Mouse (Mus musculus) kidney, postnatal 14 days (tissue): ENCODE results near the gene Ercc4.

Experiments
- DNase-seq: peaks from one replicate; pipeline ENCODE4 v3.0.0; 2022; ENCODE audit warnings: mixed read lengths

The Ercc4 gene

GRCm38 (mm10) chr16:13149950-13150349 is 40.5 kb downstream of the Ercc4 start:
- DNase-seq: no peak

GRCm38 (mm10) chr16:13150790-13151189 is 41.3 kb downstream of the Ercc4 start:
- no peak for DNase-seq

DNA sequence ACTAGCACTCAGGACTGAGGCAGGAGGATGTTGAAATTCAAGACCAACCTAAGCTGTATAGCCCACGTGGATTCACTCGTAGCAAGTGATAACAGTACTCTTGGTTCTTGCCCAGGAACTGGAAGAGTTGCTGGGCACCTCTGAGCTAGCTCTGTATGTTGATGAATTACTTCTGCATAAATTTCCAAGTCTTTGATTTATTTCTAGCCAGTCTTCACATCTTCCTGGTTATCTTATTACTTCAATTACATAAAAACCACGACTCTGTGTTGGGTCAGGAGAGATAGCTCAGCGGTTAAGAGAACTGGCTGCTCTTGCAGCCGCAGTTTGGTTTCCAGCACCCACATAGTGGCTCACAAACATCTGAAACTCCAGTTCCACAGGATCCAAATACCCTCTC is 43.0 kb downstream of the Ercc4 start:
- DNase-seq: no peak

- no peak for DNase-seq
Observed at GRCm38 (mm10) chr16:13153215-13153614, 43.7 kb downstream of the Ercc4 start.

DNA sequence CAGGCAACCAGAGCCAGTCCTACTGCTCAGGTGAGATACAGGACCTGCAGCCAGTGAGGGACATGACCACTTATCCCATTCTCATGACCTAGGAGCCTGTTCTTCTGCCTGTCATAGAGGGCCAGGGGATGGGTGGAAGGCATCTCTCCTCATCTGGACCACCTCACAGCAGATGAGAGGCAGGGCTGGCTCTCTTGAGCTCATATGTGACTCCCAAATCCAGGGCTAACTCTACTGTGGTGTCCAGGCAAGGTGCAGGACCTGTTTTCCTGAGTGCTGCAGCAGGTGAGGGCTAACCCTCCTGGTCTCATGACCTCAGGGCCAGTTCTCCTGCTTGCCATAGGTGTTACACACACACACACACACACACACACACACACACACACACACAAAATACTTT is 44.9 kb downstream of the Ercc4 start:
- DNase-seq: no peak

GRCm38 (mm10) chr16:13157314-13157713 is 47.8 kb downstream of the Ercc4 start:
- no peak for DNase-seq

GRCm38 (mm10) chr16:13158153-13158670 is 48.7 kb downstream of the Ercc4 start:
- no peak for DNase-seq

GRCm38 (mm10) chr16:13158906-13159889 is 49.7 kb downstream of the Ercc4 start:
- peak; percentile 67 for DNase-seq

- DNase-seq: peak; percentile 93
Observed at GRCm38 (mm10) chr16:13159927-13160644, 50.6 kb downstream of the Ercc4 start.

DNA sequence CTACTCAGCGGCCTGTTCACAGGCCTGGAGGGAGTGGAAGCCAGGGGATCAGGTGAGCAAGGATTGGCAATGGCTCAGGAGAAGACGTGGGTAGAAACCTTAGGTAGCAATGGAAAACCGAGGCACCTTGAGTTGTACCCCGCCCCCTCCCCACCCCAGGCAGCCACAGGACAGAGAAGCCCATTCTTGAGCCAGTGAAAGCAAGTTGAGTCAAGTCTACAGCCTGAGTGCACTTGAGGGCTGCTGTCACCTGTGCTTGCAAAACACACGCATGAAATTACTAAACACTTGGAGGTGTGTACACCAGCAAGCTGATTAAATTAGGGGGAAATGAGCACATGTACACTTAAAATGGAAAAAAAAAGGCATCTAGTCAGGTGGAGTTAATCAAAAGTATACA is 52.0 kb downstream of the Ercc4 start:
- no peak for DNase-seq

- no peak for DNase-seq
Observed at GRCm38 (mm10) chr16:13167731-13168130, 58.2 kb downstream of the Ercc4 start.

DNA sequence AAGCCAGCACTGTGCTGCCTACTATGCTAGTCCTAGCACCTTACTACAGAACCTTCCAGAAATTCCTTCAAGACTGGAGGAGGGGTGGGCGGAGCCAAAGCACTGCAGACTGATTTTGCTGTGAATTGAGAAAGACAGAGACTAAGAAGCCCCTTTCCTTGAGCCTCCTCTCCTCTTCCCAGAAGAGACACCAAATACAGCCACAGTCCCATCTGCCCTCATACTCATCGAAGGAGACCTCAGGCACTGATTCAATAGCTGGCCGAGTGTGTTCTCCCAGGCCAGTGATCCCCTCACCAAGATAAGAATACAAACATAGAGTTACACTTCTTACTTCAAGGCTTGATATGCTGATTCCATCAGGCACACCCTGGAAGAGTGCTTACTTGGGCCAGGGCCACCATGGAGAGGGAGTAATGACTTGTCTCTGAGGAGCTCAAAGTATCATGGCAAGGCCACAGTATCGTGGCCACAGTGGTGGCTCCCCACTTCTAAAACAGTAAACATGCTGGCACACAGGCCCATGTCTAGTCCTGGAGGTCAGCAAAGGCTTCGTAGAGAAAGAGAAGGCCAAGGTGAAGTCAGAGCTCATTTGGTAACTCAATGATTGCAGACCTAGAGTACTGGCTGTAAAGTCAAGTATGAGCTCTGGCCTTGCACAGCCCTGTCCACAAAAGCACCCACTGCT is 63.7 kb downstream of the Ercc4 start:
- DNase-seq: no peak

GRCm38 (mm10) chr16:13182526-13182925 is 73.0 kb downstream of the Ercc4 start:
- DNase-seq: no peak

- DNase-seq: no peak
Observed at GRCm38 (mm10) chr16:13183182-13183742, 73.8 kb downstream of the Ercc4 start.

GRCm38 (mm10) chr16:13184381-13184780 is 74.9 kb downstream of the Ercc4 start:
- no peak for DNase-seq

GRCm38 (mm10) chr16:13189430-13190107 is 80.1 kb downstream of the Ercc4 start:
- peak; percentile 57 for DNase-seq

- peak; percentile 44 for DNase-seq
Observed at GRCm38 (mm10) chr16:13190471-13190870, 81.0 kb downstream of the Ercc4 start.

DNA sequence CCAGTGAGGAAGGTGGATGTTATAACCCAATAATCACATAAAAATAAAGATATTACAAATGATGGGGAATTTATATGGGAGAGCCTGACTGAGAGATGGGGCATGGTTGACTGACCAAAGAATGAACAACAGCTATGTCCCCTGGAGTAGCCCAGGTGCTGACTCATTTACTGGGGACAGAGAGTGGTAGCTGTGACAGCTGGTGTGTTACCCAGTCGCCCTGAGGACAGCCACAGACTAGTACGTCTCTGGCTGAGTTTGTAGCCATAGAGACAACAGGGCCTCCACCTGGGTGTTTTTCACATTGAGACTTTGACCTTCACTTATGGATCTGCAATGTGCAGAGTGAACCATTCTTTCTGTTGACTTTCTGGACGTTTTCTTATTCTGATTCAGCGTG is 81.7 kb downstream of the Ercc4 start:
- peak; percentile 6 for DNase-seq

- no peak for DNase-seq
Observed at GRCm38 (mm10) chr16:13193663-13194071, 84.2 kb downstream of the Ercc4 start.

- DNase-seq: no peak
Observed at GRCm38 (mm10) chr16:13194882-13195281, 85.4 kb downstream of the Ercc4 start.

- no peak for DNase-seq
Observed at GRCm38 (mm10) chr16:13196626-13197025, 87.1 kb downstream of the Ercc4 start.

GRCm38 (mm10) chr16:13197293-13197692 is 87.8 kb downstream of the Ercc4 start:
- no peak for DNase-seq
